Mouse (Mus musculus) CD4-positive, CD25-positive, alpha-beta regulatory T cell (primary cell): ENCODE results near the gene Gm21861. TPM values are rescaled to one million over a fixed set of nuclear protein-coding genes. Genes with fewer than 3 reads are reported as not detected.

Experiments
- polyA plus RNA-seq: library from polyadenylated mRNA; unstranded; fragments of 100-300 nt; shearing (Covaris generic); gene quantifications from one replicate; pipeline ENCODE4 v1.2.1, GENCODE M21; 2017

Gene Gm21861
- not detected for polyA plus RNA-seq

GRCm38 (mm10) chrY:58814497-58814896 lies at the start of gene Gm21861:
Gm21861 (minus strand) TSS chrY:58814597.

